Mouse (Mus musculus): Measurements from ENCODE around the gene Pam. TPM values are rescaled to one million over a fixed set of nuclear protein-coding genes. Genes with fewer than 3 reads are reported as not detected.
"Not testable (repeated sequence)": the region's sequence is repeated elsewhere in the genome, so short reads cannot be mapped to it uniquely, and the experiment has no call there.

Pam gene
- polyA plus RNA-seq, 1 experiment = 78.7 TPM

GRCm38 (mm10) chr1:97960681-97961080, 134.8 kb downstream of the Pam start:
- Histone ChIP-seq H3K4me3 (ENCODE audit: insufficient read depth, low read length) (no peak overlapping the region), H3K27ac (ENCODE audit: insufficient read depth, low read length) (no peak overlapping the region), H3K4me1 (ENCODE audit: control insufficient read depth, insufficient read depth, low read length) (no peaks in the 10 kb centered on the region)
- no peak for TF ChIP-seq POLR2A (IDR thresholded peaks at IDR 0.05; ENCODE audit: low read depth, low read length)

GRCm38 (mm10) chr1:97960124-97960523, 135.3 kb downstream of the Pam start:
- TF ChIP-seq CTCF (IDR thresholded peaks at IDR 0.05; ENCODE audit: borderline replicate concordance, insufficient read depth, low read length) = no peak
- no peak for TF ChIP-seq POLR2A (IDR thresholded peaks at IDR 0.05; ENCODE audit: low read depth, low read length)
- no peak overlapping the region for H3K4me3 ChIP-seq (ENCODE audit: insufficient read depth, low read length)
- no peak overlapping the region for H3K27ac ChIP-seq (ENCODE audit: insufficient read depth, low read length)
- no peaks in the 10 kb centered on the region for H3K4me1 ChIP-seq (ENCODE audit: control insufficient read depth, insufficient read depth, low read length)

GRCm38 (mm10) chr1:97958759-97959158, 136.7 kb downstream of the Pam start:
- no peaks in the 10 kb centered on the region for H3K4me1 ChIP-seq (ENCODE audit: control insufficient read depth, insufficient read depth, low read length)
- H3K27ac ChIP-seq (ENCODE audit: insufficient read depth, low read length) = no peak overlapping the region
- TF ChIP-seq POLR2A (IDR thresholded peaks at IDR 0.05; ENCODE audit: low read depth, low read length) (no peak), CTCF (IDR thresholded peaks at IDR 0.05; ENCODE audit: borderline replicate concordance, insufficient read depth, low read length) (no peak)
- H3K4me3 ChIP-seq (ENCODE audit: insufficient read depth, low read length) = no peak overlapping the region

- not testable (repeated sequence) for H3K4me3 ChIP-seq (ENCODE audit: insufficient read depth, low read length); H3K4me1 ChIP-seq (ENCODE audit: control insufficient read depth, insufficient read depth, low read length); H3K27ac ChIP-seq (ENCODE audit: insufficient read depth, low read length)
Observed at GRCm38 (mm10) chr1:97949258-97949657, 146.2 kb downstream of the Pam start.

GRCm38 (mm10) chr1:97947100-97947499, 148.3 kb downstream of the Pam start:
- Histone ChIP-seq H3K4me3 (ENCODE audit: insufficient read depth, low read length) (no peak overlapping the region), H3K4me1 (ENCODE audit: control insufficient read depth, insufficient read depth, low read length) (no peaks in the 10 kb centered on the region), H3K27ac (ENCODE audit: insufficient read depth, low read length) (no peak overlapping the region)
- TF ChIP-seq CTCF (IDR thresholded peaks at IDR 0.05; ENCODE audit: borderline replicate concordance, insufficient read depth, low read length) (no peak), POLR2A (IDR thresholded peaks at IDR 0.05; ENCODE audit: low read depth, low read length) (no peak)

GRCm38 (mm10) chr1:97943908-97944608, 151.4 kb downstream of the Pam start:
- Histone ChIP-seq H3K4me1 (ENCODE audit: control insufficient read depth, insufficient read depth, low read length) (no peaks in the 10 kb centered on the region), H3K27ac (ENCODE audit: insufficient read depth, low read length) (no peak overlapping the region), H3K4me3 (ENCODE audit: insufficient read depth, low read length) (no peak overlapping the region)
- TF ChIP-seq CTCF (IDR thresholded peaks at IDR 0.05; ENCODE audit: borderline replicate concordance, insufficient read depth, low read length) (no peak), POLR2A (IDR thresholded peaks at IDR 0.05; ENCODE audit: low read depth, low read length) (no peak)

GRCm38 (mm10) chr1:97943402-97943801, 152.0 kb downstream of the Pam start:
- Histone ChIP-seq H3K4me1 (ENCODE audit: control insufficient read depth, insufficient read depth, low read length) (no peaks in the 10 kb centered on the region; the same call in 1 of the 2 replicates), H3K4me3 (ENCODE audit: insufficient read depth, low read length) (no peak overlapping the region), H3K27ac (ENCODE audit: insufficient read depth, low read length) (no peak overlapping the region)
- no peak for TF ChIP-seq POLR2A (IDR thresholded peaks at IDR 0.05; ENCODE audit: low read depth, low read length)
- no peak for TF ChIP-seq CTCF (IDR thresholded peaks at IDR 0.05; ENCODE audit: borderline replicate concordance, insufficient read depth, low read length)

GRCm38 (mm10) chr1:97942966-97943365, 152.5 kb downstream of the Pam start:
- Histone ChIP-seq H3K4me1 (ENCODE audit: control insufficient read depth, insufficient read depth, low read length) (no peaks in the 10 kb centered on the region; the same call in 1 of the 2 replicates), H3K27ac (ENCODE audit: insufficient read depth, low read length) (no peak overlapping the region), H3K4me3 (ENCODE audit: insufficient read depth, low read length) (no peak overlapping the region)
- no peak for TF ChIP-seq POLR2A (IDR thresholded peaks at IDR 0.05; ENCODE audit: low read depth, low read length)
- no peak for TF ChIP-seq CTCF (IDR thresholded peaks at IDR 0.05; ENCODE audit: borderline replicate concordance, insufficient read depth, low read length)

GRCm38 (mm10) chr1:97938586-97938985, 156.9 kb downstream of the Pam start:
- Histone ChIP-seq H3K27ac (ENCODE audit: insufficient read depth, low read length) (no peak overlapping the region), H3K4me1 (ENCODE audit: control insufficient read depth, insufficient read depth, low read length) (no peaks in the 10 kb centered on the region; the same call in 1 of the 2 replicates), H3K4me3 (ENCODE audit: insufficient read depth, low read length) (no peak overlapping the region)
- TF ChIP-seq CTCF (IDR thresholded peaks at IDR 0.05; ENCODE audit: borderline replicate concordance, insufficient read depth, low read length) (no peak), POLR2A (IDR thresholded peaks at IDR 0.05; ENCODE audit: low read depth, low read length) (no peak)

- TF ChIP-seq POLR2A (IDR thresholded peaks at IDR 0.05; ENCODE audit: low read depth, low read length) (no peak), CTCF (IDR thresholded peaks at IDR 0.05; ENCODE audit: borderline replicate concordance, insufficient read depth, low read length) (no peak)
- H3K4me3 ChIP-seq (ENCODE audit: insufficient read depth, low read length) = no peak overlapping the region
- no peaks in the 10 kb centered on the region; the same call in 1 of the 2 replicates for H3K4me1 ChIP-seq (ENCODE audit: control insufficient read depth, insufficient read depth, low read length)
- no peak overlapping the region for H3K27ac ChIP-seq (ENCODE audit: insufficient read depth, low read length)
Observed at GRCm38 (mm10) chr1:97938053-97938452, 157.4 kb downstream of the Pam start.

All from embryonic fibroblast, embryonic 13.5 days (primary cell).